Mouse (Mus musculus): ENCODE data around the gene Trub1. TPM values are rescaled to one million over a fixed set of nuclear protein-coding genes. Genes with fewer than 3 reads are reported as not detected.

Trub1 gene
- polyA plus RNA-seq, 1 experiment from 2014 or later: 27.5 TPM

GRCm38 (mm10) chr19:57478056-57478455 is 25.3 kb downstream of the Trub1 start:
- H3K4me1 ChIP-seq (replicated peaks; ENCODE audit: control insufficient read depth, insufficient read depth, low read length): peaks cover 5% of the 10 kb centered on the region; the same call in 1 of the 2 replicates
- H3K4me3 ChIP-seq (ENCODE audit: low read depth, low read length): no peak overlapping the region
- ATAC-seq (replicated peaks; ENCODE audit: low FRiP score) (no peak), DNase-seq (ENCODE audit: low spot score) (no peak)
- H3K9ac ChIP-seq (ENCODE audit: low read depth, low read length): no peak overlapping the region
- no peaks in the 10 kb centered on the region for H3K9me3 ChIP-seq (ENCODE audit: control insufficient read depth, low read length)
- no peak overlapping the region for H3K4me2 ChIP-seq
- H3K27me3 ChIP-seq (replicated peaks; ENCODE audit: control insufficient read depth, insufficient read depth, low read length): no peaks in the 10 kb centered on the region
- H3K27ac ChIP-seq (ENCODE audit: low read depth, low read length): no peak overlapping the region
- H3K36me3 ChIP-seq (ENCODE audit: control insufficient read depth, insufficient read depth, low read length): 0 out of 2 replicates have a peak, but pooled peaks cover 2% of the 10 kb centered on the region
- 79% methylated on average over 11 of the region's 11 CpGs for WGBS

- no peak for DNase-seq (ENCODE audit: low spot score)
- 80% methylated on average over 8 of the region's 8 CpGs for WGBS
Observed at GRCm38 (mm10) chr19:57479886-57480655, 27.4 kb downstream of the Trub1 start.

GRCm38 (mm10) chr19:57481743-57482259 is 29.1 kb downstream of the Trub1 start:
- Histone ChIP-seq H3K36me3 (ENCODE audit: control insufficient read depth, insufficient read depth, low read length) (peaks cover 4% of the 10 kb centered on the region), H3K9me3 (ENCODE audit: control insufficient read depth, low read length) (no peaks in the 10 kb centered on the region), H3K4me3 (ENCODE audit: low read depth, low read length) (no peak overlapping the region), H3K27me3 (replicated peaks; ENCODE audit: control insufficient read depth, insufficient read depth, low read length) (no peaks in the 10 kb centered on the region), H3K27ac (ENCODE audit: low read depth, low read length) (no peak overlapping the region), H3K4me2 (no peak overlapping the region), H3K9ac (ENCODE audit: low read depth, low read length) (no peak overlapping the region), H3K4me1 (replicated peaks; ENCODE audit: control insufficient read depth, insufficient read depth, low read length) (peaks cover 5% of the 10 kb centered on the region; the same call in 1 of the 2 replicates)
- 89% methylated on average over 6 of the region's 6 CpGs for WGBS
- ATAC-seq (replicated peaks; ENCODE audit: low FRiP score) (0 out of 2 replicates have a peak, but pooled peaks have one; percentile 18), DNase-seq (ENCODE audit: low spot score) (no peak)

More at GRCm38 (mm10) chr19:57479886-57480655, 27.4 kb downstream of the Trub1 start:
- H3K9ac ChIP-seq (ENCODE audit: low read depth, low read length): no peak overlapping the region
- H3K27me3 ChIP-seq (replicated peaks; ENCODE audit: control insufficient read depth, insufficient read depth, low read length): no peaks in the 10 kb centered on the region
- ATAC-seq (replicated peaks; ENCODE audit: low FRiP score): no peak
- H3K4me2 ChIP-seq: no peak overlapping the region
- H3K9me3 ChIP-seq (ENCODE audit: control insufficient read depth, low read length): no peaks in the 10 kb centered on the region
- peaks cover 5% of the 10 kb centered on the region; the same call in 1 of the 2 replicates for H3K4me1 ChIP-seq (replicated peaks; ENCODE audit: control insufficient read depth, insufficient read depth, low read length)
- H3K4me3 ChIP-seq (ENCODE audit: low read depth, low read length): no peak overlapping the region
- H3K36me3 ChIP-seq (ENCODE audit: control insufficient read depth, insufficient read depth, low read length): no peaks in the 10 kb centered on the region; the same call in 1 of the 2 replicates
- H3K27ac ChIP-seq (ENCODE audit: low read depth, low read length): no peak overlapping the region

GRCm38 (mm10) chr19:57482815-57483214 is 30.1 kb downstream of the Trub1 start:
- ATAC-seq (replicated peaks; ENCODE audit: low FRiP score): no peak
- no peak overlapping the region for H3K4me2 ChIP-seq
- H3K4me1 ChIP-seq (replicated peaks; ENCODE audit: control insufficient read depth, insufficient read depth, low read length): 0 out of 2 replicates have a peak, but pooled peaks cover 3% of the 10 kb centered on the region
- H3K4me3 ChIP-seq (ENCODE audit: low read depth, low read length): no peak overlapping the region
- H3K27ac ChIP-seq (ENCODE audit: low read depth, low read length): no peak overlapping the region
- WGBS: 85% methylated on average over 8 of the region's 8 CpGs
- peaks cover 6% of the 10 kb centered on the region for H3K36me3 ChIP-seq (ENCODE audit: control insufficient read depth, insufficient read depth, low read length)
- H3K9ac ChIP-seq (ENCODE audit: low read depth, low read length): no peak overlapping the region
- no peaks in the 10 kb centered on the region for H3K9me3 ChIP-seq (ENCODE audit: control insufficient read depth, low read length)
- no peaks in the 10 kb centered on the region for H3K27me3 ChIP-seq (replicated peaks; ENCODE audit: control insufficient read depth, insufficient read depth, low read length)
- DNase-seq (ENCODE audit: low spot score): no peak

GRCm38 (mm10) chr19:57487051-57487658 is 34.4 kb downstream of the Trub1 start:
- Histone ChIP-seq H3K4me3 (ENCODE audit: low read depth, low read length) (no peak overlapping the region), H3K9me3 (ENCODE audit: control insufficient read depth, low read length) (no peaks in the 10 kb centered on the region), H3K27me3 (replicated peaks; ENCODE audit: control insufficient read depth, insufficient read depth, low read length) (no peaks in the 10 kb centered on the region), H3K9ac (ENCODE audit: low read depth, low read length) (no peak overlapping the region), H3K4me1 (replicated peaks; ENCODE audit: control insufficient read depth, insufficient read depth, low read length) (no peaks in the 10 kb centered on the region), H3K27ac (ENCODE audit: low read depth, low read length) (no peak overlapping the region), H3K36me3 (ENCODE audit: control insufficient read depth, insufficient read depth, low read length) (peaks cover 10% of the 10 kb centered on the region), H3K4me2 (no peak overlapping the region)
- 80% methylated on average over 13 of the region's 13 CpGs for WGBS
- ATAC-seq (replicated peaks; ENCODE audit: low FRiP score) (no peak), DNase-seq (ENCODE audit: low spot score) (no peak)

GRCm38 (mm10) chr19:57489527-57489926 is 36.8 kb downstream of the Trub1 start:
- Histone ChIP-seq H3K36me3 (ENCODE audit: control insufficient read depth, insufficient read depth, low read length) (peaks cover 10% of the 10 kb centered on the region), H3K27ac (ENCODE audit: low read depth, low read length) (no peak overlapping the region), H3K4me3 (ENCODE audit: low read depth, low read length) (no peak overlapping the region), H3K9ac (ENCODE audit: low read depth, low read length) (no peak overlapping the region), H3K27me3 (replicated peaks; ENCODE audit: control insufficient read depth, insufficient read depth, low read length) (no peaks in the 10 kb centered on the region), H3K4me1 (replicated peaks; ENCODE audit: control insufficient read depth, insufficient read depth, low read length) (no peaks in the 10 kb centered on the region), H3K4me2 (no peak overlapping the region), H3K9me3 (ENCODE audit: control insufficient read depth, low read length) (no peaks in the 10 kb centered on the region)
- no peak for DNase-seq (ENCODE audit: low spot score)
- ATAC-seq (replicated peaks; ENCODE audit: low FRiP score): no peak
- 77% methylated on average over 7 of the region's 7 CpGs for WGBS

GRCm38 (mm10) chr19:57491030-57491429 is 38.3 kb downstream of the Trub1 start:
- H3K27ac ChIP-seq (ENCODE audit: low read depth, low read length): no peak overlapping the region
- H3K9ac ChIP-seq (ENCODE audit: low read depth, low read length): no peak overlapping the region
- peaks cover 5% of the 10 kb centered on the region; the same call in 1 of the 2 replicates for H3K36me3 ChIP-seq (ENCODE audit: control insufficient read depth, insufficient read depth, low read length)
- no peak overlapping the region for H3K4me3 ChIP-seq (ENCODE audit: low read depth, low read length)
- H3K4me2 ChIP-seq: no peak overlapping the region
- DNase-seq (ENCODE audit: low spot score) (no peak), ATAC-seq (replicated peaks; ENCODE audit: low FRiP score) (no peak)
- WGBS: 65% methylated on average over 8 of the region's 8 CpGs
- no peaks in the 10 kb centered on the region for H3K4me1 ChIP-seq (replicated peaks; ENCODE audit: control insufficient read depth, insufficient read depth, low read length)
- H3K27me3 ChIP-seq (replicated peaks; ENCODE audit: control insufficient read depth, insufficient read depth, low read length): no peaks in the 10 kb centered on the region
- H3K9me3 ChIP-seq (ENCODE audit: control insufficient read depth, low read length): no peaks in the 10 kb centered on the region

- H3K4me3 ChIP-seq (ENCODE audit: low read depth, low read length): no peak overlapping the region
- no peak for ATAC-seq (replicated peaks; ENCODE audit: low FRiP score)
- no peaks in the 10 kb centered on the region for H3K27me3 ChIP-seq (replicated peaks; ENCODE audit: control insufficient read depth, insufficient read depth, low read length)
- no peak overlapping the region for H3K27ac ChIP-seq (ENCODE audit: low read depth, low read length)
- DNase-seq (ENCODE audit: low spot score): no peak
- H3K36me3 ChIP-seq (ENCODE audit: control insufficient read depth, insufficient read depth, low read length): 0 out of 2 replicates have a peak, but pooled peaks cover 2% of the 10 kb centered on the region
- H3K9me3 ChIP-seq (ENCODE audit: control insufficient read depth, low read length): no peaks in the 10 kb centered on the region
- no peak overlapping the region for H3K4me2 ChIP-seq
- no peaks in the 10 kb centered on the region for H3K4me1 ChIP-seq (replicated peaks; ENCODE audit: control insufficient read depth, insufficient read depth, low read length)
- WGBS: 72% methylated on average over 5 of the region's 5 CpGs
- no peak overlapping the region for H3K9ac ChIP-seq (ENCODE audit: low read depth, low read length)
Observed at GRCm38 (mm10) chr19:57494020-57494419, 41.3 kb downstream of the Trub1 start.
